Mouse (Mus musculus): ENCODE data around the gene Vmn2r13.
"Not testable (repeated sequence)": the region's sequence is repeated elsewhere in the genome, so short reads cannot be mapped to it uniquely, and the experiment has no call there.

Gene Vmn2r13

DNA sequence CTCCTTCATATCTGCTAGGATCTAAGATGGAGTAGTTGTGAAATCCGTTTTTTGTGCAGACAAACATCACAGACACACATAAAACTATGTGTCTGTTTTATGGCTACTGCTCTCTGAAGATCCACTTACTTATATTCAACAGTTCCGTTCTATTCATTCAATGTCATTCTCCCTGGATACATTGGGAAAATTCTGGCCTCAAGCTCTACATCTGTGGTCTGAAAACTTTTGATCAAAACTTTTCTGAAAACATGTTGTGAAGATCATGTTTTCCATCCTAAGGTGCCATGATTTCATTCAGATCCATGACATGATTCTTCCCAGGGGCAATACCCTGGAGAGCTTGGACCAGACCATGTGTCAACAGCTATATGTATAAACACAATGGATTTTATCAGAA is at the start of gene Vmn2r13:
Vmn2r13 (minus strand) TSS at position 101 of the 400 bp plus-strand sequence.
- not testable (repeated sequence) for DNase-seq (ENCODE audit: extremely low read depth, low read depth, low spot score)

DNA sequence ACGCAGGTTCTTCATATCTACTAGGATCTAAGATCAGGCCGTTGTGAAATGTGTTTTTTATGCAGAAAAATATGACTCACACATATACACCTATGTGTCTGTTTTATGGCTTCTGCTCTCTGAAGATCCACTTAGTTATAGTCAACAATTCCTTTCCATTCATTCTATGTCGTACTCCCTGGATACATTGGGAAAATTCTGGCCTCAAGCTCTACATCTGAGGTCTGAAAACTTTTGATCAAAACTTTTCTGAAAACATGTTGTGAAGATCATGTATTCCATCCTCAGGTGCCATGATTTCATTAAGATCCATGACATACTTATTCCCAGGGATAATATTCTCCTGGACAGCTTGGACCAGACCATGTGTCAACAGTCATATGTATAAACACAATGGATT is 32.6 kb upstream of the Vmn2r13 start, which contains the start of gene Vmn2r14:
Vmn2r14 (minus strand) TSS at position 101 of the 400 bp plus-strand sequence.
- DNase-seq (ENCODE audit: extremely low read depth, low read depth, low spot score) = no peak

DNA sequence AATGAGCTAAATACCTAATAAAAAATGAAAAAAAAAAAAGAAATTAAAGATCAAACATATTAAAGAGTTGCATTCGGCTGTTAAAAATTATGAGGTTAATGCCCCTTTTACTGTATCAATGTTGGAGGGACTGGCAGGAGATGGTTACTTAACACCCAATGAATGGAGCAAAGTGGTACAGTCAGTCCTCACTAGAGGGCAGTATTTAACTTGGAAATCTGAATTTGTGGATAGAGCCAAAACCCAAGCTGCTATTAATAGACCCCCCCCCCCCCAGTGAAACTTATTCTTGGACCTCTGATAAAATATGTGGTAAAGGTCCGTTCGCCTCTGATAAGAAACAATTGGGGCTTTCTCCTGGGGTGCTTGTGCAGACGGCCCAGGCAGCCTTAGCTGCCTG is 25.1 kb downstream of the Vmn2r13 start:
- DNase-seq (ENCODE audit: extremely low read depth, low read depth, low spot score) = not testable (repeated sequence)

DNA sequence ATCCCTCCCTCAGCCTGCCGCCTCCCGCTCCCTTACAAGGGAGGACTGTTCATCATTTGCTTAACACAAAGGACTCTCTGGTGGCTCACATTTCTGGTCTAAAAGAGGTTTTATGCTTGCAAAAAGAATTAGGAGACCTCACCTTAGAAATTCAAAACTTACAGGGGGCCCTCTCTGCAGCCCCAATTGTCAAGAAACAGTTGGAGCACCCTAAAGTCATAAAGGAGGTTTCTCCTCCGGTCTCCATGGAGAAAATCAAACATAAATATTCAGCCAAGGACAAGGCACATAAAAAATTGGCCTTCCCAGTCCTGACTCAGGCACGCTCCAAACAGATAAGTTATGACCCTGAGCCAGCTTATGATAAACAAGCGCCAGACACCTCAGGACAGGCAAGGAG is 31.9 kb downstream of the Vmn2r13 start:
- DNase-seq (ENCODE audit: extremely low read depth, low read depth, low spot score) = no peak

DNA sequence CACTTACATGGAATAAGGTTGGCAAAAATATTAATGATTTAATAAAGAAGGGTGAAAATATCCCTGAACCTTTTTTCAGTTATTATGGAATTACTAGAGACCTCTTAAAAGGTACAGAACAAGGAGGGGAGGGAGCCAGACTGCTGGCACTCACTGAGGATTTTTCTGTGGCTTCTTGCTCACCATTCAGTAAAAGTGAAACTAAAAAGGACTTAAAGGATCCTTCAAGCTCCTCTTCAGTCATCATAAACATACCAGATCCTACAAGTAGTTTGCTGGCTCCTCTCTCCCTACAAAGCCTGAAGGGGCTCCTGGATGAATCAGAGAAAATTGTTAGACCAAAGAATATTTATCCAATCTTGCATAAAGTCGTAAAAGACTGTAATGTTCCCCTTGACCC is 32.4 kb downstream of the Vmn2r13 start:
- not testable (repeated sequence) for DNase-seq (ENCODE audit: extremely low read depth, low read depth, low spot score)

DNA sequence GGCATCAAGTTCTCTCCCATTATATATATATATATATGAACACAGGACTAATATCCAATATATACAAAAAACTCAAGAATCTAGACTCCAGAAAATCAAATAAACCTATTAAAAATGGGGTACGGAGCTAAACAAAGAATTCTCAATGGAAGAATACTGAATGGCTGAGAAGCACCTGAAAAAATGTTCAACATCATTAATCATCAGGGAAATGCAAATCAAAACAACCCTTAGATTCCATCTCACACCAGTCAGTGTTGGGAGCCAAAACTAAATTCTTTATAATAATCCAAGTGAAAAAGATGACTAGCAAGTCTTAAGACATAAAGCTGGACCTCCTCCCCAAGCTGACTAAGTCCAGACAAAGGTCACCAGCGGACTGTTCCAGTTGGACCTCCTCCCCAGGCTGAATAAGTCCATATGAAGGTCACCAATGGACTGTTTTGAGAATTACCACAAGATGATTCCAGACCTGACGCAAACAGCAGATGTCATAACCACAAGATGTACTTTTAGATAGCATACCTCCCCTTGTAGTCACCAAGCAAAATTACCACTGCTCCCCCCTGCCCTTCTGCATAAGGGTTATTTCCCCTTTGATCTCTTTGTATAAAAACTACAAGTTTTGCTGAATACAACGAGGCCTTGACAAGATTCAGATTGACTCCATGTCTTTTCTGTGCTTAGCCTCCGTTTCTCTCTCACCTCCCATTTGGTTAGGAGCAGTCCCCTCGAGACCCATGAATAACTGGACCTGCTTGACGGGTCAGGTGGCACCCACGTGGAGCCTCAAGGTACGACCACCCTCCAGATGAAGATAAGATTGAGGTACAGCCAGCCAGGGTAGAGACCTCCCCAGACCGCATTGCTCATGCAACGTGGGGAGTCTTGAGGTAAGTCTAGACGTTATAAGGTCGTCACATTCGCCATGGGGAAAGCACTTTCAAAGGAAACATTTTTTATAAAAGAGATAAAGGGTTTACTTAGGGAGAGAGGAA is 33.2 kb downstream of the Vmn2r13 start:
- not testable (repeated sequence) for DNase-seq (ENCODE audit: extremely low read depth, low read depth, low spot score)

DNA sequence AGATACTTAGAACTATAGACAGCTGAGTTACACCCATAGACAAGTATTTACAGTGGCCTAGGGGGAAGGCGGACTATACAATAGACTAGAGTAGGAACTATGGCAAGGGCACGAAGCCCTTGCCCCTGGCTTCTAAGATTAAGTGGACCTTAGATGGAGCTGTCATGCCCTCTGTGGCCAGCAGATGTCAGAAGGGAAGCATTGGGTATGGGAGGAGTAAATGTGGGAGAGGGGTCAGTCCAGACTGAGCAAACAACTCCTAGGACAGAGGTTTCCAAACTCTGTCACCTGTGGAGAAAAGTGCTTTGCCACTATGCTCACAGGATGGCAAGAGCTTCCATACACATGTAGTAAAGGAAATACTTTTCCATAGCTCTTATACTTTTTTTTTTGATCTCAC is 52.5 kb downstream of the Vmn2r13 start:
- no peak for DNase-seq (ENCODE audit: extremely low read depth, low read depth, low spot score)

DNA sequence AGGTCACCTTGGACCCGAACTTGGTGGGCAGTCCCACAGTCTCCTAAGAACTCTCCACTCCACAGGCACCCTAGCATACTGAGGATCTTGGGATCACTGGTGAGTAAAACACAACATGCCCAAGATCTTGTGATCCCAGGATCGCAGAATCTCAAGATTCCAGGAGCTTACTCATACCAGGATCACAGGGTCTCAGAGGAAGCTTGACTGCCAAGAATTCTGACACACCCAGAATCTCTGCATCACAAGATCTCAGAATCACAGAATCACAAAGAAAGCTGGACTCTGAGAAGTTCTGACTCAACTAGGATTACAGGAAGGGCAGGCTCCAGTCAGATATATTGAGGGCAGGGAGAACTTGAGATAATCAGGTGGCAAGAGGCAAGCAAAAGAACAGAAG is 55.3 kb downstream of the Vmn2r13 start:
- DNase-seq (ENCODE audit: extremely low read depth, low read depth, low spot score) = no peak
